Mouse (Mus musculus) c-Kit-positive CD71-positive TER-119-positive erythroid progenitor cells, embryonic 14.5 days (primary cell): ENCODE measurements at regions not wholly inside any gene's neighbourhood (a gene's known extent, or its start where the extent isn't known, plus 50 kb on each side); places are given as distances from the start of the nearest gene placed in this dataset.

Experiments used
- DNase-seq: peaks from one replicate; pipeline ENCODE4 v3.0.0-alpha.2; 2013; ENCODE audit warnings: low spot score

DNA sequence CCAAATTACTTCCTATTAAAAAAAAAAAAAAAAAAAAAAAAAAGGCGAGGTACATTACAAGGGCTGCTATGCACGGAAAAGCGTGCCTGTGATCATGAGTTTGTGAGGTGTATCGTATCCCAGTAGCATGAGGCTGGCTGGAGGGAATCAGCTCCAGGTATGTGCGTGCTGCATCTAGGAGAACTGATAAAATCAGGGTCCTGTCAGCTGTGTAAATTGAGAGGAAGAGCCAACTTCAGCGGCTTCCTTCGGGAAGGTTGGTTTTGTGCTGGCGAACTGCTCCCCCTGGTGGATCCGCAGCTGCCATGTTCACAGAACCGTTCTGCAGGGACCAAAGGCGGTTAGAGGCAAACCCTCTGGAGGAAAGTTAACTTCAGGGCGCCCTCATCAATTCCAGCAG is 60.8 kb upstream of the Gm10295 start:
- peak; percentile 62 for DNase-seq

GRCm38 (mm10) chr7:71411293-71412011 is 60.2 kb upstream of the Gm10295 start:
- no peak for DNase-seq

DNA sequence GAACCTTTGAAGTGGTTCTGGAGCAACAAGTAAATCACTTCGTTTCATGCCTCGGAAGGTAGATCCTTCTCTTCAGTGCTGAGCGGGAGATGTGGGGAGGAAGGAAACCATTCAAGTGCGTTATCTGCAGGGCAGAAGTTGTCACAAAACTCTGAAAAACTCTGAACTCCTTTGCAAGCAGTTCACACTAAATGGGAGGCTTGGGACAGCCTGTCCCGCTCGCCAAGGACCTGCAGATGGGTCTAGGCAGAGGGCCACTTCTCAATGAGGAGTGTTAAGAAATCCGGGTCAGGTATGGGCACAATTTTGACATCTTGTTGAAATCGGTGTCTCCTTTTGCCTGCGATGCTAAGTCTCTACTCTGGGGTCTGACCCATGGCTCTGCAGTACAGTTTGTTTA is 58.6 kb upstream of the Gm10295 start:
- DNase-seq, result no peak

DNA sequence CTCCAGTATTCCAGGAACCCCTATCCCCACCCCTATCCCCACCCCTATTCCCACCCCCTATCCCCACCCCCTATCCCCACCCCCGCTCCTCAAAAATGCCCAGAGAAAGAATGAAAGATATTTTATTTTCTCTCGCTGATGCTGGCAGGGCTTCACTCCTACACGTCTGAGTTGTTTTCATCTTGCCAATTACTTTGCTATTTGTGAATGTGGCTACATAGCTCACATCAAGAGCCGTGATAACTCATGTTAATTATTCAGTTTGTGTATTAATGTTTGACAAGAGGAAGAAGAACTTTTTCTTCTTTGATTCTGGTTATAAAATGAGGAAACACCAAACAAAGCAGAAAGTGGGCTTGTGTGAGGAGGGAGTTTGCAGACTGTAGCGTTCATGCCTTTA is 57.8 kb upstream of the Gm10295 start:
- DNase-seq, result no peak

DNA sequence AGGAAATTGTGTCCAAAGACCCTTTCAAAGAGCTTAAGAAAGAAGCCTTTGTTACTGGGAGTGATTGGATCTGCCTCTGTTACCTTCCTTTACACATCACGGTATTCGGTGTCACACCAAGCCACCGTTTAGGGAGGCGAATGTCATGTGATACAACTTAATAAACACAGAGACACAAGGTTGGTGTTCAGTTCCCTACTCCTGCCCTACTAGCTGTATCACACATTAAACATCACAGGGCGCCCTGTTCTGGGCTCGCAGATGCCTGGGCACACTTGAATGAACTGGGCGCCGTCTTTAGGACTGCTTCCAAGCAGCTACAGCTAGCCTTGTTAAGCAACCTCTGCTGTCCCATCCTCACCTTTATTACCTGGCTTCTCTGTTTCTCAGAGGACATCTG is 55.0 kb upstream of the Gm10295 start:
- no peak for DNase-seq
